Mouse (Mus musculus) ovary, adult 18-20 months (tissue): ENCODE measurements around the gene Zfp518a.

ENCODE experiments used
- DNase-seq: peaks from one replicate; pipeline ENCODE4 v3.0.0; 2022; ENCODE audit warnings: low spot score, mixed read lengths

The Zfp518a gene

DNA sequence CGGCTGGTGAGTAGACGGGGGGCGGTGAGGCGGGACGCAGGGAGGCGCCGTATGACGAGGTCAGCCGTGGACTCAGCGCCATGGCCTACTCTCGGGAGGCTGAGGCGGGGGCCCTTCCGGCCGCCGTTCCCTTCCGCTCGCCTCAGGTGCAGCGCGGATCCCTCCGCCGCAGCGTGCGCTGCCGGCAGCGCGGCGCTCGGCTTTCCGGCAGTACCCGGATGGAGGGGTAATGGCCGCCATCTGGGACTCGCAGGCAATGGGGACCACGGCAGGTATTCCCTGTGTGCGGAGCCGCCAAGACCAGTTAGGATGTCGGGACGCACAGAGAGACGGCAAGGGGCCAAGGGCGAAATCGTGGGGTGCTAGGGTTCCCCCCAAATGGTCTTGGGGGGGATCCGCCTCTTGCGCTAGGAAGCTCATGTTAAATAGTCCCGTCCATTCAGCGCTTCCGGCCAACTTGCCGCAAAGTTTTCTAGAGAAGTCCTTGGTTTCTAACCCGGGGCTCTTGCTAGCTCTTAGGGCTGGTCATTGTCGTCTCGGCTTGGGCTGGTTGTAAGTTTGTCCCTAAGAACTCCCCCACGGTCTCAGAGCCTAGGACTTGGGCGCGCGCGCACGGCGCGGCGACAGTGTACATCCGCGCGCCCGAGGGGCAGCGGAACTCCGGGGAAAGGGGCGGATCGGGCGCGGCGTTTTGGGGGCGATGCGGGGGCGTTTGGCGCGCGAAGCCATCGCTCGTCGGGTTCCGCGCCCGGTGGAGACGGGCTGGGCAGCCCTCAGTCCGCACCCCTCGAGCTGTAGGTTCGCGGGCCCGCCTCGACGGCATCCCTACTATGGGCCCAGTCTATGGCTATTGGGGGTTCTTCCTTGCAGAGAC, at the start of gene Zfp518a:
Gene Zfp518a, plus strand, starts transcription at position 187 of the 874 bp plus-strand sequence.
- peak; percentile 65 for DNase-seq

DNA sequence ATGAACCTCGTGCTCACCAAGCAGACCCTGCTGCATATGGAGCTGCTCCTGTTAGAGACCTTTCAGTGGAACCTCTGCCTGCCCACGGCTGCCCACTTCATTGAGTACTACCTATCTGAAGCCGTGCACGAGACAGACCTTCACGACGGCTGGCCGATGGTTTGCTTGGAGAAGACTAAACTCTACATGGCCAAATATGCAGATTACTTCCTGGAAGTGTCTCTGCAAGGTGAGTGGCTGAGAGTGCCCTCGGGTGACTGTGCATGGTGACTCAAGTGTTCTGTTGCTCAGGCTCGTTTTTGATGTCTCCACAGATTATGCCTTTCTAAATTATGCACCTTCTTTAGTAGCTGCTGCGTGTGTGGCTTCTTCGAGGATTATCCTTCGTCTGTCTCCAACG, 49.8 kb upstream of the Zfp518a start:
- no peak for DNase-seq

- DNase-seq, result no peak
Observed at GRCm38 (mm10) chr19:40849391-40849790, 45.1 kb upstream of the Zfp518a start.

- no peak for DNase-seq
Observed at GRCm38 (mm10) chr19:40859555-40859954, 35.0 kb upstream of the Zfp518a start.

DNA sequence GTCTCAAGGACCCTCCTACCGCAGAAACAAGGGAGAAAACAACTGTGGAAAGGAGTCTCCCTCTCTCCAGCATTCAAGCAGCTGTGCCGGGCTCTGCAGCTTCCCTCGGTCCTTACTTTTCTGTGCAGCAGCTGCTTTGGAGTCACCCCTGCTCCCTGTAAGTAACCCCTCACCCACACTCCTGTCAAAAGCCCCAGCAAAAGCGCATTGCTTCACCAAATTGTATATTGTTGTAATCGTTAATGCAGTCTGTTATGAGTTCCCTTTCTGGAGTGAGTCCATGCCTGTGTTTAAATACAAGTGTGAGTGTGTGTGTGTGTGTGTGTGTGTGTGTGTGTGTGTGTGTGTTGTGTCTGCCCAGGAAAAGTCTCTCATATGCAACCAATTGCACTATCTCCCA, 26.2 kb upstream of the Zfp518a start:
- DNase-seq, result no peak

DNA sequence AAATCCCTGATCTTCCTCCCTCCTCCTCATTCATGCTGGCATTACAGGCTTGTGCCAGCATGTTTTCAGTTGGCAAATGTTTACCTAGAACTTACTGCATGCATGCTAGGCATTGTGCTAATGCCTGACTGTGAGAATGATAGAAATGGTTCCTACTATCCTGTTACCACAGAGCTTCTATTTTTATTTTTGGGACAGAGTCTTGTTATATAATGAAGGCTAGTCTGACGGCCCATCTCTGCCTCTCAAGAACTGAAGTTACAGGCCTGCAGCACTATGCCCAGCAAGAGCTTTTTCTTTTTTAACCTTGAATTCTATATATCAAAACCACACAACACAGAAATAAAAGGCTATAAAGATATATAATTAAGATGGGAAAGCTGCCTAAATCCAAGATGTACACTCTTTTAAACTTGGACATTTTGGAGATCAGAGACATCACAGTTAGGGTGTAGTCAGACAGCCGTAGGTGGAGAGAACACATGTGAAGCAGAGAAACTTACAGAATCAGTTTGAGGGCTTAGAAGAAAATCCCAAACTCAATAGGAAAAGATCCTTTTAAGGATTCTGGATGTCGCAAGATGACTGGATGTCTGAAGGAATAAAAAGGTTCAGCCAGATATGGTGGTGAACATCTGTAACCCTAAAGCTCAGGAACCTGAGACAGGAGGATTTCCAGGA, 24.9 kb upstream of the Zfp518a start:
- no peak for DNase-seq

DNA sequence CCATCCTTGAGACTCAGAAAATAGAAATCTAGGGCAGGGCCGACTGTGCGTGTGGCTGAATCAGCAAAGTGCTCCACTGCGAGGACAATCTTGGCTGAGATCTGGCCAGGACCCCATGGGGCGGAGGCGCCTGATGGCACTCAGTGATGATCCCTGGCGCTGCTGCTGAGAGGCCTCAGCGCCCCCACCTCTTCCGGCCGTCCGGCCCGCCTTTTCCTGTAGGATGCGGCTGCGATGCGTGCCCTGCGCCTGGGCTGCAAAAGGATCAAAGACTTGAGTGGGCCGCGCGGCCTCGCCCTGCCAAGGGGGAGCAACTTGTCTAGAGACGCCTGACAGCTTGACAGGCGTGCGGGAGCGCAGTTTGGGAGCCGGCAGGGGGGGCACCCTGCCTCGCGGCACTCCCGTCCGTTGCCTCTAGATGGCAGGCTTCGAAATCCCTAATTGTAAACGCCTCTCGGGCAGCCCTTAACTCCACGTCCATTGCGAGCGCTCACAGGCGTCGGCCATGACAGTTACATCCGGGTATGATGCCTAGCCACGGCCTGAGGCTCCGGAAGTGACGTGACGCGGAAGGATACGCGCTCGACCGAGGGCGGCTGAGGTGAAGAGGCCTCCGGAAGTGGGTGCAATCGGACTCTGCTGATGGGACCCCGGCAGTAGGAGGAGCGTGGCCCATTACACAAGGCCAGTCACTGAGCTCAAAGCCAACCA, 21.4 kb upstream of the Zfp518a start:
- DNase-seq, result peak; percentile 77

GRCm38 (mm10) chr19:40881700-40882099, 12.8 kb upstream of the Zfp518a start:
- no peak for DNase-seq

- DNase-seq, result no peak
Observed at GRCm38 (mm10) chr19:40888887-40889286, 5.6 kb upstream of the Zfp518a start.

DNA sequence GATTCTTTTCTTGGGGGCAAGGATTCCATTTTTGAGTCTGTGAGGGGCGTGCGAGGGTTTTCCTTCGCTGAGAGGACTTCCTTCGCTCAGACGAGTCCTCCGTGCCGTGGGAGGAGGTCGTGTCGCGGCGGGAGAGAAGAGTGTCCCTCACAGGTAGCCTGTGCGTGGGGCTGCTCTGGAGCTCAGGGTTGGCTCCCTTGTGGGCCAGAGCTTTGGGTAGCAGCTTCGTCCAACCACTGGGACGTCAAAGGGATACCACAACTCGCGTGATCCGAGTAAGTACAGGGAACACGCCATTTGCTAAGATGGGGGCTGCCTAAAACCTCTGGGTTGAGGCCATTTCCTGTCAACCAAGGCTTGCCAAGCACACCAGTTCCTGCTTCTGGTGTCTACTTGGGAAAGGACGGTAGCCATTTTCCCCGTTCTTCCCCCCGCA, 416 bp upstream of the Zfp518a start:
- no peak for DNase-seq

- no peak for DNase-seq
Observed at GRCm38 (mm10) chr19:40895393-40895703, 843 bp downstream of the Zfp518a start.

DNA sequence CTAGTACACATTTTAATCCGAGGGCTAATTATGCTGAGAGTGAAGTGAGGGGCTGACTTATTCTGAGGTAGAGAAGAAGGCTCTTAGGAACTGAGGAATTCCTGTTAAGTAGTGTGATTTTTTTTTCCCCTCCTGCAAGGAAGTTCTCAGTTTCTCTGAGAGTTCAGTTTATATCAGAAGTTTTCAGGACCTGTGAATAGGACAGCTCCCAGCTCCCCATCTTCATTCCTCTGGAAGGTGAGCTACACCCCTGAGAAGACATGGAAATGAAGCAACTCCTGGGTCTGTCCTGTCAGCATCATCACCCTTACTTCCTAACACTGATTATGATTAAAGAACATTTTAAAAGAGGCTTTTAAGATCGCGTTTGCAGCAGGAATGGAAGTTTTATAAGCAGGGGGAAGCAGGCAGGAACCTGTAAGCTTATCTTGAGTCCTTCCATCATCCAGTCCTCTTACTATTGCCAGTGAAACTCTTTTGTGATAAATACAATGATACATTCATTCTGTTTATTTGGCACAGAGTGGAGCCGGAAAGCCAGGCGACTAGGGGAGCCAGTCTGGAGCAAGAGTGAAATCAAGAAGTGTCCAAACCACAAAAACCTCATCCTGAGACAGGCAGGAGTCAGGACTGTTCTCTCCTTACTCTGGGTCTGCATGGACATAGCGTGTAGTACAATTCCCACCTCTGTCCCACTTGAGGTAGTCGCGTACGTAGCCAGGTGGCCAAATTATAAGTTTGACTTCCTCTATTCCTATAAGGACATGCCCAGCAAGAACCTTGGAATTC, 37.3 kb downstream of the Zfp518a start:
- DNase-seq, result no peak

DNA sequence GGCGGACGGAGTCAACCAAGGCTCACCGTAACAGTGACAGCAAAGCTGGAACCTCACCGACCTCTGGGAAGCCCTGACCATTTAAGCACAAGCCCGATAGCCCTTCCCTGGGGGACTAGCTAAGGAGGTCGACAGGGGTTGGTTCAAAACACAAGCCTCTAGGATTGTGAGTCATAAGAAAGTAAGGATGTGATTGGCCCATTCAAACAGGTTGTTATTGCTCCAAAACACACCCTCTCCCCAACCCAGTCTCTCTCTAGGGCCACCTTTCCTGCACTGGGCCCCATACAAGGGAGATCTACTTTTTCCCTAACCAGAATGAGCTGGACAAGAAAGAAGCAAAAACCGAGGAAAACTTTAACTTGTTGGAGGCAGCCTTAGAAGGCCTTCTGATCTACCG, 40.9 kb downstream of the Zfp518a start:
- no peak for DNase-seq

DNA sequence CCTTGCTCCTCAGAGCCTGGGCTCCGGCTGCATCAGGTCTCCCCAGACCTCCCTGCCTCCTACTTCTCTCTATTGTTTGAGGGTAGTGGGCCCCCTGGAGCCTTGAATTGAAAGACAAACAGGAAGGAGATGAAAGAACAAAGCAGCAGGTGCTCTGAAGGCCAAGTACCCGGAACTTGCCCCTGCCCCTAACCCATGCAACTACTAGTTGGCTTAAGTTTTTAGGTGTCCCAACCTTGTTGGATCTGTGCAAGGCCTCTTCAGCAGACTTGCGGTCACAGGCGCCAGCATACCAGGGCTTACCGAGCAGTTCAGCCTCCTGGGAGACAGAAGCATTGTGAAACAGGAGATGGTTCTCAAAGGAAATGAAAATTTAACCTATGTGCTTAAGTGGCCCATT, 41.5 kb downstream of the Zfp518a start:
- DNase-seq, result no peak

DNA sequence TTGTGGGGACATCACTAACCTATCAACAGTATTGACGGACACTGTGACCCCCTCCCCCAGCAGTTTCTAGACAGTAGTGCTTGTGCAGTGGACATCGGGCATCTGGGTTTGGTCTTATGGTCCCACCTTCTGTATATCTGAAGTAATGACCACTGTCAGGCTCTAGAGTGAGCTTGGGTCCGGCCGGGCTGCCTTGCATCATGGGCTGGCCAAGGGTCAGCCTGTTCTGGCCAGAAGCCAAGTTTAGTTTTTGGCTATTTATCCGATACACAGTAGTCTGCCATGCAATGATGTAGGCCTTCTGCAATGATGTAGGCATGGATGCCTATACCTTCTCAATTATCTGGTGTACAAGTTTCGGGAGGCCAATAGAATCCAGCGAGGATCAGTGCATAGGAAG, 49.0 kb downstream of the Zfp518a start:
- DNase-seq, result no peak

GRCm38 (mm10) chr19:40946937-40947577, 52.6 kb downstream of the Zfp518a start:
- DNase-seq, result no peak

GRCm38 (mm10) chr19:40958981-40959380, 64.5 kb downstream of the Zfp518a start:
- no peak for DNase-seq

DNA sequence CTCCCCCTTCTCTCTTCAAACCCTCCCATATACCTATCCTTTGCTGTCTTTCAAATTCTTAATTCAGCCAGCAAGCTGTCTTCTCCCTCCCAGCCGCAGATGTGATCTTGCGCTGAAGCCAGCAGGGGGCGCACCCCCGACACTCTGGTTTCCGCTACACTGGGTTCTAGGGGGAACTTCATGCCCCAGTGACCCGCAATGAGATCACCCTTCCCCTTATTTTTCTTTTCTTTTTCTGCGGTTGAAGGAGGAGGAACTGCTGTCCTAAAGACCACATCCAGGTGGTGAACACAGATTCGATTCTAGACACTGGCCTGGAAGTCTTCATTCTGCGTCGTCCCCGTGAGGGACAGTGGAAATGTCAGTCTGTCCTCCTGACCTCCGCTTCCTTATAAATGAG, 68.5 kb downstream of the Zfp518a start:
- DNase-seq, result no peak

DNA sequence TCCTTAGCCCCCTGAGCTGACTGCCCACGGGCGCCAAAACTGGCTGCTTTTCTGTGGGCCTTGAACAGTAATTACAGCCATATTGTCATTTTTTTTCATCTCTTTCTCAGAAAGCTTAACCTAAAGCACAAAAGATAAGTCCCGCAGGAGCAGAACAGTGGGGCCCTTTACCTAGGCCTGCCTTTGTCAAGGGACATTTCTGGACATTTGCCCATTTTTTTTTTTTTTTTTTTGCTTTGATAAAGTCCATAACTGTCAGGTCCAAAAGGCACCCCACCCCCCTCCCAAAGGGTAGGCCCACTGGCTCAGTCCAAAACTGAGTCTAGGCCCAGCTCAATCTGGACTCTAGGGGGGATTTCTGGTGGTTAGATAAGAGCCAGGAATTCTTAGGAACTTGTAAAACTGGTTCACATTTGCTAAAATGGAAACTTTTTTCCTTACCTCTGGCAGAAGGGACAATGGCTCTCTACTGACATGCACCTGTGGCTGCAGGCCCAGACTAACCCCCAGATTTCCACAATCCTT, 69.9 kb downstream of the Zfp518a start:
- DNase-seq, result no peak

- no peak for DNase-seq
Observed at GRCm38 (mm10) chr19:40964936-40965850, 70.7 kb downstream of the Zfp518a start.
